Mouse (Mus musculus) ES-E14 (cell line): Measurements from ENCODE around the gene Itgb6.

Experiments
- CHD2 ChIP-seq: IDR thresholded peaks from 2 replicates; pipeline ENCODE4 v1.6.1; 2014; ENCODE audit warnings: mild to moderate bottlenecking, low read depth, low read length, inconsistent platforms
- HCFC1 ChIP-seq: IDR thresholded peaks from 2 replicates; pipeline ENCODE4 v1.6.1; 2012; ENCODE audit warnings: low read length, inconsistent platforms, borderline replicate concordance; ENCODE audit not compliant: insufficient read depth
- ZC3H11A ChIP-seq: IDR thresholded peaks from 2 replicates; pipeline ENCODE4 v1.6.1; 2012; ENCODE audit warnings: low read depth, mild to moderate bottlenecking, inconsistent platforms, low read length, borderline replicate concordance
- ZNF384 ChIP-seq: IDR thresholded peaks from 2 replicates; pipeline ENCODE4 v1.6.1; 2012; ENCODE audit warnings: low read depth, low read length, inconsistent platforms

DNA sequence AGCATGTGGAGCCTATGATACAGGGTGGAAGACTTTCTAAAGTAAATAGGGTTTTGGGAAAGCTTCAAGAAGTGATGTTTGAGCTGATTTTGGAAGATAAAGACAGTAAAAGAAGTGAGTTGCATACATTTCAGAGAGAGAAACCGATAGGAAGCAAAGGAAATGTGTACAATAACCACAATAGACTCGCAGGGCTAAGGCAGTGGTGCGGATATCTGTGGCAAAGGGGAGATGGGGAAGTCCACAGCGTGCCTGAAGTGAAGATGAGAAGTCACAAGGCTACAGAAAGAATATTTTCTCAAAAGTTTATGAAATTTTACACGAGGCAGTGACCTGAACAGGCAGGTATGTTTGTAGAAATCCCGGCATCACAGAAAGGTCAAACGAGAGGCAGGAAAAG, 100.3 kb downstream of the Itgb6 start:
- TF ChIP-seq HCFC1 (no peak), ZNF384 (no peak), CHD2 (no peak), ZC3H11A (no peak)
